Mouse (Mus musculus) thymus, postnatal 0 days (tissue): Measurements from ENCODE around the gene Ascc2. TPM values are rescaled to one million over a fixed set of nuclear protein-coding genes. Genes with fewer than 3 reads are reported as not detected.
"Not testable (repeated sequence)": the region's sequence is repeated elsewhere in the genome, so short reads cannot be mapped to it uniquely, and the experiment has no call there.

Experiments
- DNase-seq: peaks from one replicate; pipeline ENCODE4 v3.0.0-alpha.2; 2015; ENCODE audit warnings: low spot score
- polyA plus RNA-seq: library from polyadenylated mRNA; unstranded; fragments of >200 nt; fragmentation: Nextera tagmentation; extraction: Ambion mirVana; gene quantifications from 2 replicates; pipeline ENCODE4 v1.2.1, GENCODE M21; 2015

The Ascc2 gene
- polyA plus RNA-seq, 1 experiment from 2014 or later: 27.4 TPM

GRCm38 (mm10) chr11:4629861-4630280 lies 7.7 kb upstream of the Ascc2 start:
- DNase-seq: no peak

DNA sequence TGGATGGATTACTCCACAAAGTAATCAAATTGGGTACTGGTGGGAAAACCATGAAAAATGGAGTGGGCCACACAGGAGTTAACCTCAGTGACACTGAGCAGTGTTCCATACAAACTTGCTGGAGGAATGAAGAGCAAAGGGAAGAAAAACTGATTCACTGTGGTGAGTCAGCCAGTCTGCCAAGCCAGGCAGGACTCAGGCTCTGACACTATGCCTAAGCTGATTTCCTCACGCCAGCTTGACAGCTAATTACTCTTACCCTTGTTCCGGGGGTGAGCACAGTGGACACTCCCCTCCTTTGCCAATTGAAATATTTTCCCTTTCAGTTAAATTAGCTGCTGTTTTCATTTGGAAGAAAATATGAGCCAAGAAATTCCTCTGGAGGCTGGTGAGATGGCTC lies 4.1 kb upstream of the Ascc2 start:
- no peak for DNase-seq

DNA sequence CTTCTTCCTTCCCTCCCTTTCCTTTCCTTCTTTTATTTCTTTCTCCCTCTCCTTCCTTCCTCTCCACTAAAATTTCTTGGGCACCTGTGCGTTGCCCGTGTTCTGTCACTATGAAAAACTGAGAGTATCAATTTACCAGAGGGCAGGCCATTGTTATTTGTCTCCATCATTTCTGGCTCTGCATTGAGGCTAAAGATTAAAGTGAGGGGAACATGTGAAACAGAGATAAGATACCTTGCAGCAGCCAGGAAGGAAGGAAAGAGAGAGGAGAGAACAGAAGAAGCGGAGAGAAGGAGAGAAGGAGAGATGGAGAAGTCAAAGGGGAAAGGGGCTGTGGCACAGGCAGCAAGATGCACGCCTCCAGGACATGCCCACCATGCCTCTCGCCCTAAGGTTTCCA lies 3.2 kb upstream of the Ascc2 start:
- DNase-seq: no peak

GRCm38 (mm10) chr11:4636782-4637342 lies 685 bp upstream of the Ascc2 start:
- no peak for DNase-seq

GRCm38 (mm10) chr11:4638261-4638660 lies 714 bp downstream of the Ascc2 start:
- no peak for DNase-seq

- DNase-seq: no peak
Observed at GRCm38 (mm10) chr11:4641185-4641584, 3.6 kb downstream of the Ascc2 start.

- DNase-seq: no peak
Observed at GRCm38 (mm10) chr11:4643722-4644121, 6.2 kb downstream of the Ascc2 start.

GRCm38 (mm10) chr11:4645180-4645579 lies 7.6 kb downstream of the Ascc2 start:
- not testable (repeated sequence) for DNase-seq

GRCm38 (mm10) chr11:4646409-4646808 lies 8.9 kb downstream of the Ascc2 start:
- DNase-seq: no peak

GRCm38 (mm10) chr11:4659818-4660217 lies 22.3 kb downstream of the Ascc2 start:
- DNase-seq: no peak

GRCm38 (mm10) chr11:4660309-4661025 lies 22.9 kb downstream of the Ascc2 start:
- DNase-seq: no peak

DNA sequence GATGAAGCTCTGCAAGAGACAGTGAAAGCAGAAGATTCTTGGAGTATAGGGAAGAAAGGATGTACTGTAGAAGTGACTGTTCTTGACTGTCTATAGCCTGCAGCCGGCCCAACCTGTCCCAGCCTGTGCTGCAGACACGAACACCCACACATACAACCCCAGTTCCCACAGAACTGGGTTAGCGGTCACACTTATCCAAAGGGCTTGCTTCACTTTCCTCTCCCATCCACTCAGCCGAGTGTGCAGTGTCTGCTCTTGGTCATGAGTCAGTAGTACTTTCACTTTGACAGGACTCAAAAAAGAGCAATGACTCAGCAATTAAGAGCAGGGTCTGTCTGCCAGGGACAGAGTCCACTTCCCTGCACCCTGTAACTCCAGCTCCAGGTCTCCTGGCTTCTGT lies 23.8 kb downstream of the Ascc2 start:
- DNase-seq: no peak

DNA sequence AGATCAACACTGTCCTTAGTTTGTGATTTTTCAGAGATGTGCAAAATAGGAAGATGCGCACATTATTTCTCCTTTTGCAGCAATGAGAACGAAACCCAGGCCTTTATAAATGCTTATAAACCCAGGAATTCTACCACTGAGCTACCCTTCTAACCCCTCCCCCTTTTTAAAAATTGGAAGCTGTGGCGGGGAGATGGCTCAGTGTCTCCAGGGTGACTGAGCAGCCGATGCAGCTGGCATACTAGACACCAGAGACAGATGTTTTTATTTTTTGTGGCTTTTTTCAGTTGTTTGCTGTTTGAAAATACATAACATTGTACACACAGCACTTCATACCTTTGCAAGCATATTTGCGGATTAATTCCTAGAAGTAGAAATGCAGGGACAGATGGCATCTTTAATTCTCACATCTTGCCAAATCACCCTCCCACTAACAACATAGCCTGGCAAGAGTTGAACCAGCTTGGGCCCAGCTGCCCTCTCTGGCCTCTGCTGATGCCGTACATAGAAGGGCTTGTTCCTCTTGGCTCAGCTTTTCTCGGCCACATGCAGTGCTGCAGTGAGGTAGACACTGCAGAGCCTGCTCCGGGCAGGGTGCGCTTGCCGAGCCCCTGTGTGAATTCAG lies 24.4 kb downstream of the Ascc2 start:
- DNase-seq: no peak

DNA sequence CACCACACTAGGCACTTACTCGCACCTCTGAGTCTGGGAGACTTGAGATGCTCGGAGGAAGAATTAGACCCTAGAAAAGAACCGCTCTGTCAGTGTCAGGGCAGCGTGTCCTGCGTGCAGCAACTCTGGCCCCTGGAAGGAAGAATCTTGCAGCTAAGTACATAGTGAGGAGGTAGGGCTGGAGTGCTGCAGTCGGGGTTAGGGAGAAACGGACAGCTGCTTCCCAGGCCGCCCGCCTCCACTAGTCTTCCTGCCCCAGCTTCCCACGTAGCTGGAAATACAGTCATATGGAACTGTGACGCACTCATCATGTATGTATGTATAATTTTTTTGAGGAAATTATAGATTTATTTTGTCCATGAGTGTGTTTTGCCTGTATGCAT lies 24.9 kb downstream of the Ascc2 start:
- DNase-seq: no peak

- DNase-seq: no peak
Observed at GRCm38 (mm10) chr11:4671736-4672135, 34.2 kb downstream of the Ascc2 start.

- DNase-seq: no peak
Observed at GRCm38 (mm10) chr11:4674593-4674992, 37.0 kb downstream of the Ascc2 start.

- DNase-seq: no peak
Observed at GRCm38 (mm10) chr11:4675126-4675562, 37.6 kb downstream of the Ascc2 start.

DNA sequence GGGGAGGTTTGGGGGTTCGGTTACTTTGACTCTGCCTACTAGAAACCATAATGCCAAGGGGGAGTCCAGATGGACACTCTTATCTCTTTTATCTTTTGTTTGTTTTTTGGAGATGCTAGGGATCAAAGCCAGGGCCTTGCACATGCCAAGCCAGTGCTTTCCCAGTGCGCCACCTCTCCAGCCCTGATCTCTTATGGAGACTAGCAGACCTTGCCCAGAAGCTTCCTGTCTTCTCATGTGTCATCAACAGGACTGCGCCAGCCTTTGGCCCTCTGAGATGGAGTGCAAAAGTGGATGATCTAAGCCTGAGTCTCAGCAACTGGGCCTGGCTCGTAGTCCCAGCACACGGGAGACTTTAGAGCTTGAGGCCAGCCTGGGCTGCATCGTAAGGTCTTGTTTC lies 38.1 kb downstream of the Ascc2 start:
- DNase-seq: no peak

DNA sequence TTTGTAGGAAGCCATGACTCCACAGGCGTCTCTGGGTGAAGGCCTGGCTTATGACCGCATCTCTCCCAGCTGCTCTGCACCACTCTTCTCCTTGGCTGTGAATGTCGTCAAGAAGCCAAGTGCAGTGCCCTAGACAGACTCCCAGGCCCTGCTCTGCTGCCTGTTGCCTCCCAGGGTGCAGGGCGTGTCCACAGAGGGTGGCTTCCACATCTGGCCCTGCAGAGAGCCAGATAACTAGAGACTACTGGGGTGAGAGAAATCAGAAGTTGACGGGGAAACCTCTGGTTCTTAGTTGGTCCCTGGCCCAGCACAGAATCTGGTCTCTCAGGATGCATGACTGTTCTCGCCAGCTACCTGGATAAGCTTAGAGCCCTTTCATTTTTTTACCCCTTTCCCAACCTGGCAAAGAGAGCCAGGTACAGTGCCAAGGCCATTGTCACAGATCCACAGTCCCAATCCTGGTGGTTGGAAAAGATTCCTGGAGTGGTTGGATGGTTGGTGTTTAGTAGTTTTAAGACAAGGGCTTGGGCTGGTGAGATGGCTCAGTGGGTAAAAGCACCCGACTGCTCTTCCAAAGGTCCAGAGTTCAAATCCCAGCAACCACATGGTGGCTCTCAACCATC lies 39.8 kb downstream of the Ascc2 start:
- DNase-seq: no peak

- DNase-seq: no peak
Observed at GRCm38 (mm10) chr11:4678700-4679440, 41.3 kb downstream of the Ascc2 start.

- no peak for DNase-seq
Observed at GRCm38 (mm10) chr11:4679441-4679832, 41.9 kb downstream of the Ascc2 start.

DNA sequence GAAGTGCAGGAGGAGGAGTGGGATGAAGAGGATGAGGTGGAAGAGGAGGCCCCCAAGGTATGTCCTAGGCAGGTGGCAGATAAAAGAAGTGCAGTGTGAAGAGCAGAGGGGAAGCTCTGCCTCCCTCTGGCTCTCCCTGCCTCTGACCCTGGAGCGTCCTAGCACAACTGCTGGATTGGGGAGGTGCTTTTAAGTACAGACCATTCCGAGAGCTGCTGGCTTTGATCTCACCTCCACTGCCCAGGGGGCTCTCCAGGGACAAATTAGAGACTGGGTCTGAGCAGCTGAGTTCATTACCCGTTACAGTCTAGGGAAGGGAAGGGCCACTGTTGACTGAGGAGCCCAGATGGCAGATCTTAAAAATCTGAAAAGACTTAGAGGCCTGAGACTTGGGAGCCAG lies 42.6 kb downstream of the Ascc2 start:
- DNase-seq: no peak
